Mouse (Mus musculus): ENCODE measurements around the gene Mrpl21.

The Mrpl21 gene

GRCm38 (mm10) chr19:3282572-3283467 lies at the start of gene Mrpl21, which contains the start of gene Ighmbp2:
Gene Mrpl21, plus strand, starts transcription at chr19:3282901.
Gene Ighmbp2, minus strand, starts transcription at chr19:3283017.
- Histone ChIP-seq H3K9me3 (ENCODE audit: low read length) (no peaks in the 10 kb centered on the region), H3K27me3 (ENCODE audit: insufficient read depth, low read length) (no peaks in the 10 kb centered on the region), H3K4me1 (replicated peaks; ENCODE audit: low read depth, low read length) (peaks cover 24% of the 10 kb centered on the region), H3K36me3 (ENCODE audit: insufficient read depth, low read length) (peaks cover 64% of the 10 kb centered on the region), H3K4me3 (replicated peaks; ENCODE audit: low read length) (peak within 1 kb of the TSS; percentile 98)
- peak; percentile 65; the same call in 1 of the 2 replicates for TF ChIP-seq POU5F1 (IDR thresholded peaks at IDR 0.05; ENCODE audit: borderline replicate concordance, low read length)
- no peak for TF ChIP-seq CTCF (conservative IDR thresholded peaks at IDR 0.05; ENCODE audit: low read length)
- TF ChIP-seq NANOG (IDR thresholded peaks at IDR 0.05; ENCODE audit: borderline replicate concordance, low read length): no peak

- Histone ChIP-seq H3K27me3 (ENCODE audit: insufficient read depth, low read length) (no peaks in the 10 kb centered on the region; the same call in 1 of the 2 replicates), H3K4me3 (replicated peaks; ENCODE audit: low read length) (no peak overlapping the region), H3K4me1 (replicated peaks; ENCODE audit: low read depth, low read length) (peaks cover 8% of the 10 kb centered on the region; the same call in 1 of the 2 replicates), H3K9me3 (ENCODE audit: low read length) (no peaks in the 10 kb centered on the region), H3K36me3 (ENCODE audit: insufficient read depth, low read length) (peaks cover 39% of the 10 kb centered on the region)
- TF ChIP-seq NANOG (IDR thresholded peaks at IDR 0.05; ENCODE audit: borderline replicate concordance, low read length) (no peak), POU5F1 (IDR thresholded peaks at IDR 0.05; ENCODE audit: borderline replicate concordance, low read length) (no peak), CTCF (conservative IDR thresholded peaks at IDR 0.05; ENCODE audit: low read length) (no peak)
Observed at GRCm38 (mm10) chr19:3260016-3260415, 22.7 kb upstream of the Mrpl21 start.

- Histone ChIP-seq H3K9me3 (ENCODE audit: low read length) (no peaks in the 10 kb centered on the region), H3K4me1 (replicated peaks; ENCODE audit: low read depth, low read length) (peaks cover 13% of the 10 kb centered on the region; the same call in 1 of the 2 replicates), H3K4me3 (replicated peaks; ENCODE audit: low read length) (no peak overlapping the region), H3K36me3 (ENCODE audit: insufficient read depth, low read length) (peaks cover 45% of the 10 kb centered on the region), H3K27me3 (ENCODE audit: insufficient read depth, low read length) (no peaks in the 10 kb centered on the region; the same call in 1 of the 2 replicates)
- no peak for TF ChIP-seq NANOG (IDR thresholded peaks at IDR 0.05; ENCODE audit: borderline replicate concordance, low read length)
- no peak for TF ChIP-seq POU5F1 (IDR thresholded peaks at IDR 0.05; ENCODE audit: borderline replicate concordance, low read length)
- no peak for TF ChIP-seq CTCF (conservative IDR thresholded peaks at IDR 0.05; ENCODE audit: low read length)
Observed at GRCm38 (mm10) chr19:3260591-3260990, 22.1 kb upstream of the Mrpl21 start.

- no peaks in the 10 kb centered on the region for H3K27me3 ChIP-seq (ENCODE audit: insufficient read depth, low read length)
- no peak for TF ChIP-seq CTCF (conservative IDR thresholded peaks at IDR 0.05; ENCODE audit: low read length)
- TF ChIP-seq NANOG (IDR thresholded peaks at IDR 0.05; ENCODE audit: borderline replicate concordance, low read length): no peak
- TF ChIP-seq POU5F1 (IDR thresholded peaks at IDR 0.05; ENCODE audit: borderline replicate concordance, low read length): no peak
- no peaks in the 10 kb centered on the region for H3K9me3 ChIP-seq (ENCODE audit: low read length)
- peaks cover 16% of the 10 kb centered on the region for H3K4me1 ChIP-seq (replicated peaks; ENCODE audit: low read depth, low read length)
- H3K36me3 ChIP-seq (ENCODE audit: insufficient read depth, low read length): peaks cover 52% of the 10 kb centered on the region
- H3K4me3 ChIP-seq (replicated peaks; ENCODE audit: low read length): no peak overlapping the region
Observed at GRCm38 (mm10) chr19:3261336-3261735, 21.4 kb upstream of the Mrpl21 start.

GRCm38 (mm10) chr19:3261764-3262525 lies 20.8 kb upstream of the Mrpl21 start:
- peaks cover 18% of the 10 kb centered on the region for H3K4me1 ChIP-seq (replicated peaks; ENCODE audit: low read depth, low read length)
- no peaks in the 10 kb centered on the region for H3K9me3 ChIP-seq (ENCODE audit: low read length)
- no peak overlapping the region for H3K4me3 ChIP-seq (replicated peaks; ENCODE audit: low read length)
- H3K27me3 ChIP-seq (ENCODE audit: insufficient read depth, low read length): no peaks in the 10 kb centered on the region
- TF ChIP-seq POU5F1 (IDR thresholded peaks at IDR 0.05; ENCODE audit: borderline replicate concordance, low read length): no peak
- no peak for TF ChIP-seq NANOG (IDR thresholded peaks at IDR 0.05; ENCODE audit: borderline replicate concordance, low read length)
- no peak for TF ChIP-seq CTCF (conservative IDR thresholded peaks at IDR 0.05; ENCODE audit: low read length)
- peaks cover 58% of the 10 kb centered on the region for H3K36me3 ChIP-seq (ENCODE audit: insufficient read depth, low read length)

GRCm38 (mm10) chr19:3264348-3264747 lies 18.4 kb upstream of the Mrpl21 start:
- Histone ChIP-seq H3K4me3 (replicated peaks; ENCODE audit: low read length) (no peak overlapping the region), H3K36me3 (ENCODE audit: insufficient read depth, low read length) (peaks cover 82% of the 10 kb centered on the region), H3K4me1 (replicated peaks; ENCODE audit: low read depth, low read length) (peaks cover 18% of the 10 kb centered on the region), H3K9me3 (ENCODE audit: low read length) (no peaks in the 10 kb centered on the region), H3K27me3 (ENCODE audit: insufficient read depth, low read length) (no peaks in the 10 kb centered on the region)
- TF ChIP-seq CTCF (conservative IDR thresholded peaks at IDR 0.05; ENCODE audit: low read length) (no peak), POU5F1 (IDR thresholded peaks at IDR 0.05; ENCODE audit: borderline replicate concordance, low read length) (no peak), NANOG (IDR thresholded peaks at IDR 0.05; ENCODE audit: borderline replicate concordance, low read length) (no peak)

- peaks cover 18% of the 10 kb centered on the region for H3K4me1 ChIP-seq (replicated peaks; ENCODE audit: low read depth, low read length)
- TF ChIP-seq NANOG (IDR thresholded peaks at IDR 0.05; ENCODE audit: borderline replicate concordance, low read length) (no peak), POU5F1 (IDR thresholded peaks at IDR 0.05; ENCODE audit: borderline replicate concordance, low read length) (no peak), CTCF (conservative IDR thresholded peaks at IDR 0.05; ENCODE audit: low read length) (no peak)
Observed at GRCm38 (mm10) chr19:3265180-3265579, 17.5 kb upstream of the Mrpl21 start.

GRCm38 (mm10) chr19:3266136-3266535 lies 16.6 kb upstream of the Mrpl21 start:
- TF ChIP-seq POU5F1 (IDR thresholded peaks at IDR 0.05; ENCODE audit: borderline replicate concordance, low read length) (no peak), CTCF (conservative IDR thresholded peaks at IDR 0.05; ENCODE audit: low read length) (no peak), NANOG (IDR thresholded peaks at IDR 0.05; ENCODE audit: borderline replicate concordance, low read length) (no peak)

More at GRCm38 (mm10) chr19:3265180-3265579, 17.5 kb upstream of the Mrpl21 start:
- no peaks in the 10 kb centered on the region for H3K9me3 ChIP-seq (ENCODE audit: low read length)
- peak overlapping the region; percentile 32 for H3K4me3 ChIP-seq (replicated peaks; ENCODE audit: low read length)
- H3K27me3 ChIP-seq (ENCODE audit: insufficient read depth, low read length): no peaks in the 10 kb centered on the region
- H3K36me3 ChIP-seq (ENCODE audit: insufficient read depth, low read length): peaks cover 88% of the 10 kb centered on the region

More at GRCm38 (mm10) chr19:3266136-3266535, 16.6 kb upstream of the Mrpl21 start:
- Histone ChIP-seq H3K9me3 (ENCODE audit: low read length) (no peaks in the 10 kb centered on the region), H3K36me3 (ENCODE audit: insufficient read depth, low read length) (peaks cover 90% of the 10 kb centered on the region), H3K4me3 (replicated peaks; ENCODE audit: low read length) (no peak overlapping the region), H3K4me1 (replicated peaks; ENCODE audit: low read depth, low read length) (peaks cover 18% of the 10 kb centered on the region), H3K27me3 (ENCODE audit: insufficient read depth, low read length) (no peaks in the 10 kb centered on the region)

Data from E14TG2a.4 (cell line).